Mouse (Mus musculus) brain, embryonic 14.5 days (tissue): Measurements from ENCODE around the gene Ccdc88c.

Source experiments
- CTCF ChIP-seq: fragments of 200-500 bp; IDR thresholded peaks from 2 replicates; pipeline ENCODE4 v1.5.1; 2012; ENCODE audit warnings: inconsistent platforms, mild to moderate bottlenecking, moderate library complexity, borderline replicate concordance; ENCODE audit not compliant: insufficient read depth, insufficient read length; ENCODE audit errors: extremely low read depth
- POLR2A ChIP-seq: fragments of 200-500 bp; IDR thresholded peaks from 2 replicates; pipeline ENCODE4 v1.6.1; 2012; ENCODE audit warnings: mild to moderate bottlenecking, inconsistent platforms, borderline replicate concordance; ENCODE audit not compliant: poor library complexity, insufficient read depth, insufficient read length, severe bottlenecking; ENCODE audit errors: extremely low read depth

GRCm38 (mm10) chr12:101024824-101025223 lies 4.0 kb downstream of the Ccdc88c start:
- TF ChIP-seq CTCF (no peak), POLR2A (no peak)
